Mouse (Mus musculus) layer of hippocampus, adult 18-20 months (tissue): ENCODE measurements around the gene 4930452B06Rik. TPM values are rescaled to one million over a fixed set of nuclear protein-coding genes. Genes with fewer than 3 reads are reported as not detected.
"Not testable (repeated sequence)": the region's sequence is repeated elsewhere in the genome, so short reads cannot be mapped to it uniquely, and the experiment has no call there.

Source experiments
- DNase-seq, 2 experiments: peaks; one replicate each; pipeline ENCODE4 v3.0.0; 2022; ENCODE audit warnings: low spot score in 2 of 2
- long read RNA-seq: library from polyadenylated mRNA; stranded (forward); transcript quantifications from one replicate; pipeline ENCODE4 v2.0.0, GENCODE M21; 2021
- total RNA-seq, 2 experiments: library from RNA; stranded (reverse); gene quantifications; 2 replicates each; pipeline ENCODE4 v1.2.3; 2021

Gene 4930452B06Rik
- total RNA-seq, result 1 to 10 TPM; 5.8 to 6.6 TPM
- long read RNA-seq, transcript 4930452B06Rik-201 (16 exons, 2,681 nt), result major isoform, 6 of 7 reads
- long read RNA-seq, partial matches to known transcripts, result 0 of 7 reads
- long read RNA-seq, other reads (novel, unspliced or antisense), result 1 of 7 reads

DNA sequence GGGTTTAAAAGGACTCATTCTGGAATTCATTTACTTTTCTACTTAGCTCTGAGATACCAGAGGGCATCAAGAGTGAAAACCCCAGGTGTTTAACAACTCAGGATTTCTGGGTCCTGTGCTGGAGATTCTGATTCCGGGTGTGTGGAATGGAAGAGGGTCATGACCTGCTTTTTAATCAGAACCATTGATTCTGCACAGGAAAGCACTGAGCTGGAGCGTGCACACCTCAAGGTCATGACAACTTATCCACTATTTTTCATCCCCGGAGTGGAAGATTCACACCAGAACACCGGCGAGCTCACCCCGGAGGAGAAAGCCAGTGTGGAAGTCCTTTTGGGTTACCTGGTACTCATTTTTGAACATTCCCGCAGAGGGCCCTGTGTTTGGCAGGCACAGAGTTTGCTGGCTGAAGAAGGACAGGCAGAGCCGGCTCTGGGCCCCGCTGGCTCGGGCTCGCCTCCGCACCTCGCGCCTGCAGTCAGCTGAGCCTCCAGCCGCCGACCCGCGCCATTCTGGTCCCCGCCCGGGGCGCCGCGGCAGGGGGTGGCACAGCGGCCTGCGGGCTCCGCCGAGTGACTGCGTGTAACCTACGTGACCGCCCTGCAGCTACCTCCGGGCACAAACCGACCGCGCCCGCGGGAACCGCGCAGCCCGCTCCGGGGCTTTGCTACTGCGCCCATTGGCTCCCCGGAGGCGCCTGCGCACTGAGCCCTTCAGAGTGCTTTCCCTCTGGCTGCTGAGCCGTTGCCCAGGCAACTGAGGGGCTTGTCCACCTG, at the start of gene 4930452B06Rik:
TSS of gene 4930452B06Rik (minus strand) at position 605 of the 776 bp plus-strand sequence.
- peak; percentile 79 to 86 for DNase-seq

DNA sequence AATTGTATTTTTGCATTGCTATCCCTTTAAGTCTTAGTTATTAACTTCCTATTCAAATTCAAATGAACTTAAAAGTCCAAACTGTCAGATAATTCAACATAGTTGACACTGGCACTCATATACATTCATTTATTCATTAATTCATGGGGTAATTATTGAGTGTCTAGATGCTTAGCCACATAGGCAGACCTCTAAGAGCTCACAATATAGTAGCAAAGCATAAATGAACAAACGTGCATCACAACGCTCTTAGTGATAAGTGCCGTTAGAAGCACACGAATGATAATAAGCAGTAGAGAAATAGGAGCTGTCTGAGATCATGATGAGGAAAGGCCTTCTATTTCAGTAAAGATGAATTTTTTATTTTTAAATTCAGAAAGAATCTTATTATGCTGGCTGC, 46.6 kb upstream of the 4930452B06Rik start:
- no peak for DNase-seq

DNA sequence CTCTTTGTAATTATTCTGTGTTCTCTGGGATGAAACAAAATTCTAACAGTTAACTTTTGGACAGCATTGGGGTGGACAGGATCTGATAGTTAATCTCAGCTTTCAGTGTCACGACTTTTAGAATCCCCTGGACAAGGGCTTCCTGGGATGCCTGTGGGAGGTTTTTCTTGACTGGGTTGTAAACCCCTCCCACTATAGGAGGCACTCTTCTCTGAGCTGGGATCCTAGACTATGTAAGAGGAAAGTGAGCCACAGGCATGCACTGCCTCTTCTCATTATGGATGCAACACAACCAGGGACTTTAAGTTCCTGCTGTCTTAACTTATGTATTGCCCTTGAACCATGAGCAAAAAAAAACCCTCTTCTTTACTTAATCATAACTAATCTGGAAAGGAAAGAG, 23.4 kb upstream of the 4930452B06Rik start:
- DNase-seq, result no peak

DNA sequence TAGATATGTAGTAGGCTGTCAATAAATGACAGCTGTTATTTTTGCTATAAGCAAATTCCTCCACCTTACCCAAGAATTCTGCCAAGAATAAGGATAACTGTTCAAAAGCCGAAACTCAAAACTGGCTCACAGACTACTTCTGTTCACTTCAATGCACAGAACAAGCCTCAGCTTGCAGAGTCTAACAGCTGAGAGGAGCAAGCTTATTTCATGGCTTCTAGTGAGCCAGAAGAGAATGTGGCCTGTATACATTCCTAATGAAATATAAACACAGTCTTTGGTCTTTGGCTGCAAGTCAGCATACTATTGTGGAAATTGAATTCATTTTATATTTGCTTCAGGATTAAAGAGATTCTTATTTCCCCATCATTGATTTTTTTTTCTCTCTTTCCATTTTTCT, 22.4 kb upstream of the 4930452B06Rik start:
- no peak for DNase-seq

DNA sequence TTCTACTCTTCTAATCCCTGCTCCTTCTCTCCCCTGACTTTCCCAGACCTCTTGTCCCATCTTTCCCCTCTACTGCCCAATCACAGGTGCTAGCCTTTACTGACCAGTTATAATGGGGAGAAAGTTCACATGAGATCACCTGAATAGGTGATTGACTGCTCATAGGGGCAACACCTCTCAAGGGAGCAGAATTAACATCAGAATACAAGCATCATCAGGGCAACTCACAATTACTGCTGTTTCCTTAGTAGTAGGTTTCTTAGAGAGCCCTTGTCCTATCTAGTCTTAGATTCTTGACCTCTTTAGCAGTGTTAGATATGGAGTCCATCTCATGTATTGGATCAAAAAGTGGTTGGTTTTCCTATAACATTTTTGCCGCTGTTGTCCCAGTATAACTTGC, 20.1 kb upstream of the 4930452B06Rik start:
- DNase-seq, result no peak

DNA sequence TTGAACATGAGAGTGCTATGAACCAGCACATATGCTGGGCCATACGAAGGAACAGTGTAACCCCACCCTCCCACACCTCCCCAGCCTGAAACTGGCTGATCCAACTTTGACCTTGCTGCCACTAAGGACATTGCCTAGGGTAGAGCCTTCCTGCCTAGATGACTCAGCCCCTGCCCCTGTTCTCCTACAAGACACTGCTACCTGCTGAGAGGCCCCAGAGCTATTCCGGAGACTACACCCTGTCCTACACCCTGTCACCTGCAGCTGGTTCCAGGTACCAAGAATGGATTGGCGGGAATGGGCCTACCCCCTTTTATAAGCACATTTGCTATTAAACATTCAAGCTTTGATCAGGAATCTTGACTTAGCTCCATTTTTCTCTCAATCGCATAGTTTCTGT, 13.9 kb upstream of the 4930452B06Rik start:
- DNase-seq, result no peak

DNA sequence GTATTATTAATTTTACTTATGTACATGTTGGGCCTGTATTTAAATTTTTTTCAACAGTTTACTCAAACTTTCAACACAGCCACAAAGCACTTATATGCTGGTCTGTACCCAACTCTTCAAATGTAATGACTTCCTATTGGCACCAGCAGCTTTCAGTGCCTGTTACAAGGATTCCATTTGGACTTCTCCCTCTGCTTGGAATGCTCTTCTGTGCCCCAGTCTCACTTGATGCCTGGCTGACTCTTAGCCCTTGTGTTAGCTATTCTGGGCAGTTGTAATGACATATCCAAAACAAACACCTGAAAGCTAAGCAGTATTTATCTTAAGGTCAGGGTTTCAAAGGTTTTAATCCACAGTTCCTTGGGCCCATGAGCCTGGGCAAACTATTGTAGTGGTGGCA, 5.7 kb downstream of the 4930452B06Rik start:
- DNase-seq, result no peak

- no peak for DNase-seq
These were observed 24.3 kb downstream of the 4930452B06Rik start for GRCm38 (mm10) chr14:8641650-8642279.

- no peak for DNase-seq
These were observed 33.8 kb downstream of the 4930452B06Rik start for GRCm38 (mm10) chr14:8632211-8632610.

- DNase-seq, result no peak
These were observed 37.6 kb downstream of the 4930452B06Rik start for GRCm38 (mm10) chr14:8628406-8628805.

DNA sequence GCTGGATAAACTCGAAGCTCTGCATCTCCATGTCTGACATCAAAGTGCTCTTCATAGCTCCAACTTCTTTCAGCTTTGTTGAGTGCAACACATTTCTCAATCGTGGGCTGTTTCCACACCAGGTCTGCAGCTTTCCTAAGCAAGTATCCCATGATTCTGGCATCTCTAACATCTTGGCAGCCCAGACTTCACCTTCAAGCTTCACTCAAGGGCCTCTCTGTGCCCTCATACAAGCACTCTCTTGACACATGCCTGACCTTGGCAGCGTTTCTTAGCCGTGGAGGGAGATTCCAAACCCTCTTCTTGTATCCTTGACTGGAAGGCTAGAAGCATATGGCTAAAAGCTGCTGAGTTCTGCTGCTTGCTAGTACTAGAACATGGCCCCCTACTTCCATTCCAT, 38.6 kb downstream of the 4930452B06Rik start:
- no peak for DNase-seq

DNA sequence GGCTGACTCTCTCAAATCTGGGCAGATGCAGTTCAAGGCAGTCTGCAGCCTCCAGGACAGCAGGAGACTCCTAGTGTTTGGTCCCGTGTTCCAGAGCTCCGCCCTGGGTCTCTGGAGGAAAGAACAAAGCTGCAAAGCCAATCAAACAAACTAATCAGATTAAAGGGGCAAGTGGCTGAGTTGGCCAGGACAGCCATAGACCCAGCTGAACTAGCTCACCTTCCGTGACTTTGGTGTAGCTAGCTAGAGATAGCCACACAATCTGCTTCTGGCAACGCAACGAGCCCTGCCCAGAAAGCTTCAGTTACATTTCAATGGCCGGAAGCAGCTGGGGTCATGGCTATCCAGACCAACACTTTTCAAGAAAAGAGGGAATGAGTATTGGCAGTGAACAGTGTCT, 44.9 kb downstream of the 4930452B06Rik start:
- DNase-seq, result no peak

- DNase-seq, result no peak
These were observed 45.5 kb downstream of the 4930452B06Rik start for GRCm38 (mm10) chr14:8620580-8620979.

- DNase-seq, result no peak
These were observed 50.4 kb downstream of the 4930452B06Rik start for GRCm38 (mm10) chr14:8615636-8616035.

DNA sequence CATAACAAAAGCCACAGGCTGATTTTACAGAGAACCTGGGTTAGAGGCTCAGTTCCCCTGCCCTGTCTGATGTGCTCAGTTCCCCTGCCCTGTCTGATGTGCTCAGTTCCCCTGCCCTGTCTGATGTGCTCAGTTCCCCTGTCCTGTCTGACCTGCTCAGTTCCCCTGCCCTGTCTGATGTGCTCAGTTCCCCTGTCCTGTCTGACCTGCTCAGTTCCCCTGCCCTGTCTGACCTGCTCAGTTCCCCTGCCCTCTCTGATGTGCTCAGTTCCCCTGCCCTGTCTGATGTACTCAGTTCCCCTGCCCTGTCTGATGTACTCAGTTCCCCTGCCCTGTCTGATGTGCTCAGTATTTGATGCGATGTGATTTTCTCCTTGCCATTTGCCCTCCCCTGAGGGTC, 51.6 kb downstream of the 4930452B06Rik start:
- not testable (repeated sequence) for DNase-seq

- DNase-seq, result no peak
These were observed 54.0 kb downstream of the 4930452B06Rik start for GRCm38 (mm10) chr14:8612080-8612479.

DNA sequence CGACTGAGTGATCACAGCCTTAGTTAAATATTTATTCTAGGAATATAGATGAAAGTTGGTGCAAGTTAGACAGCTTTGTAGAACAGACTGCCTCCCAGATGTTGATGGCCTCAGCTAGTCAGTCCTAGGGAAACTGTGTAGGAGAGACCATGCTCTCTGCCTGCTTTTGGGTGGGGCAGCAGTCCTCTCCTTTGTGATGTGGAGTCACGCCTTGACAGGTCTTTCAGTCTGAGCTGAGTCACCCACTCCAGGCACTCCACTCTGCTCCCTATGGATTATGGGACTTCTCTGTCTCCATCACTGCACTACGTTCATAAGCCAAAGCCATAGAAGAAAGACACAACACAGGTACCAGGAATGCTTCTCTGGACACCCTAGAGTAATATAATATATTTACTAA, 55.9 kb downstream of the 4930452B06Rik start:
- no peak for DNase-seq

DNA sequence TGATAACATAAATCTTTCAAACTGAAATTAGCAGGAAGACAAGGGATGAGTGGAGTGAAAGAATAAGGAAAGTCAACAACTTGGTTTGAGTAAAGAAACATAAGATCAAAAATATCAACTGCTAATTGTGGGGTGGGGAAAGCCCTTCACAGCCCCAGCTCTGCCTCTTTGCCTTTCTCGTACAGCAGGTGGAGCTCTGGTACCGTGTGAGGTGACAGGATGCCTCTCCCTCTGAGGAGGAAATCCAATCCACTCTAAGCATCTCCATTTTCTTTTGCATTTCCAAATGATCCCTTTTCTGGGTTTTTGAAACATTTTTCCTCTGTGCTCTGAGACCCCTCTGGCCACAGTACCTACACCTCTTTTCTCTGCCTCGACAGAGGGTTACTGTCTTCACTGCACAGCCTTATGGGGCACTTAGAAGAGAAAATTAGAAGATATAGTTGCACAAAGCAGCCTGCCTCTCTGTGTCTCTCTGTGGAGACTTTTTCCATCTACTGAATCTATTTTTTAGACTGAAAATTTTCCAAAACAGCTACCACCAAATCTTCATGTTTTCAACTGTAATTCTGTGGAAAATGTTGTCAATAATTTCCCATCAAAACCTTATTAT, 57.4 kb downstream of the 4930452B06Rik start:
- DNase-seq, result peak; percentile 37 to 77

GRCm38 (mm10) chr14:8604898-8605297, 61.1 kb downstream of the 4930452B06Rik start:
- DNase-seq, result no peak

DNA sequence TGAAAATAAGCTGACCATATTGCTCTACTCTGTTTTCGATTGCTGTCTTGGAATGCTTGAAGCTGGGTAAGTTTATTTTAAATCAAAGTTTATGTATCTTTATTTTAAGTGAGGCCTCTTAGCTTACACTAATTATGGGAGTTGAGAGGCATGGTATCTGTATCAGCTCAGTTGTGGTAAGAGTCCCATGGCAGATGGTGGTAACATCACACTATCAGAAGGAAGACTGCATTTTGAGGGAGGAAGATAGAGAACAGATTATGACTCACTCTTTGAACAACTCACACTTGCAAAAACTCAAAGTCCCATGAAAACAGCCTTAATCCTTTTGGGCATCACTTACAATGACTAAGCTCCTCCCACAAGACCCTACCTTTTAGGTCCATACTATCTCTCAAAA, 81.0 kb downstream of the 4930452B06Rik start:
- DNase-seq, result no peak

DNA sequence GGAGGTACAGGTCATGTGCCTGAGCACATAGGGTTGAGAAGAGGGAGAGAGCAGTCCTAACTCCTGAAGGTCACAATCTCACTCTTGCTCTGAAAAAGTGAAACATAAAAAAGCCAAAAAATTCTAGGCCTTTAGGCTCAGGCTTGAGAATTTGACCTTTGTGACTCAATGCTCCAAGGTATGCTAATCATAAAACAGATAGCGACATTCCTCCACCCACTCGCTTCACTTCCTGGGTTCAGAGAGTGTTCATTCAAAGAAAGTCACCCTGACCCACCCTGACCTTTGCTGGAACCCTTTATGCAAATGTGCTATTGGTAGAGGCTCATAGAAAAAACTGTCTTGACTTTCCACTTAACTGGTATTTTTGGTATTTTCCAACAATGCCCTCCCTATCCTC, 115.0 kb downstream of the 4930452B06Rik start:
- DNase-seq, result not testable (repeated sequence)

DNA sequence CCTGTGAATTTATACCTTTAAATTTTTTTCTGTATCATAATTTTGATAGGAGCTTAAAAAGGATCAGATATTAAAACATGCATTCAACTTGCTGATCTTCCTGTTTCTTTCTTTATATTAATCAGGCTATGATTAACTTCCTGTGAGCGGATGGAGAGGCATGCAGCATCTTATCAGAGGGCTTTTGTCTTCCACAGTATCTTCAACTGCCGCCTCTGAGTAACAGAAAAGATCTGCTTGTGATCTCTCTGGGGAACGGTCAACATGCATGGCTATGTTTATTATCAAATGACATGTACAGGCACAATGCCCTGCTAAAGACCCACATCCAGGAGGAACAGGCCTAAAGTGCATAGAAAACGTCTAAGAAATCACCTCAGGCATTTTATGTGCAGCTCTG, 116.9 kb downstream of the 4930452B06Rik start:
- DNase-seq, result no peak
